Mouse (Mus musculus): ENCODE data around the gene Sprtn. TPM values are rescaled to one million over a fixed set of nuclear protein-coding genes. Genes with fewer than 3 reads are reported as not detected.

Gene Sprtn
- polyA plus RNA-seq, 1 experiment from 2014 or later: 7.1 TPM

DNA sequence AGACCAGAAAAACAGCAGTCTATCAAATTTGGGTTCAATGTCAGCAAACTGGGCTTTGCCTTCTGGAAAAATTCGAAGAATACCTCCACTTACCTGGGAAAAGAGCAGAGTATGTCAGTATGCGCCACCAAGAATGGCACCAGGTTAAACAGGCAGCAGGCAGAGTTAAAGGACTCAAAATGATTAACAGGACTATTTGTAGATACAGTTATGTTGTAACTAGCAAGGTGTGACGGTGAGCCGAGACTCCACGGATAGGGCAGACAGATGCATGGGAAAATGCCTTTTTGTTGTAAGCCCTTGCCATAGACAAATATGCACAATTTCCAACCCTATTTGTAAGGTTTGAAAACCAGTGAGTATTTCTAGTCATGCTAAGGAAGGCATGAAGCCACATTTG, 16.4 kb downstream of the Sprtn start:
- no peaks in the 10 kb centered on the region for H3K27me3 ChIP-seq (ENCODE audit: control insufficient read depth, insufficient read depth, low read length)
- peaks cover 19% of the 10 kb centered on the region for H3K4me1 ChIP-seq (ENCODE audit: control insufficient read depth, insufficient read depth, low read length)
- no peak overlapping the region for H3K4me2 ChIP-seq
- H3K36me3 ChIP-seq (ENCODE audit: control insufficient read depth, insufficient read depth, low read length): peaks cover 22% of the 10 kb centered on the region
- H3K9ac ChIP-seq (ENCODE audit: low read depth, low read length): no peak overlapping the region
- no peak overlapping the region for H3K27ac ChIP-seq (ENCODE audit: low read depth, low read length)
- ATAC-seq (replicated peaks; ENCODE audit: insufficient number of reproducible peaks, low FRiP score, low TSS enrichment): no peak
- H3K9me3 ChIP-seq (replicated peaks; ENCODE audit: control insufficient read depth, low read length): no peaks in the 10 kb centered on the region; the same call in 1 of the 2 replicates
- no peak overlapping the region for H3K4me3 ChIP-seq (ENCODE audit: low read depth, low read length)
- 97% methylated on average over 5 of the region's 5 CpGs for WGBS (ENCODE audit: insufficient replicate concordance)

DNA sequence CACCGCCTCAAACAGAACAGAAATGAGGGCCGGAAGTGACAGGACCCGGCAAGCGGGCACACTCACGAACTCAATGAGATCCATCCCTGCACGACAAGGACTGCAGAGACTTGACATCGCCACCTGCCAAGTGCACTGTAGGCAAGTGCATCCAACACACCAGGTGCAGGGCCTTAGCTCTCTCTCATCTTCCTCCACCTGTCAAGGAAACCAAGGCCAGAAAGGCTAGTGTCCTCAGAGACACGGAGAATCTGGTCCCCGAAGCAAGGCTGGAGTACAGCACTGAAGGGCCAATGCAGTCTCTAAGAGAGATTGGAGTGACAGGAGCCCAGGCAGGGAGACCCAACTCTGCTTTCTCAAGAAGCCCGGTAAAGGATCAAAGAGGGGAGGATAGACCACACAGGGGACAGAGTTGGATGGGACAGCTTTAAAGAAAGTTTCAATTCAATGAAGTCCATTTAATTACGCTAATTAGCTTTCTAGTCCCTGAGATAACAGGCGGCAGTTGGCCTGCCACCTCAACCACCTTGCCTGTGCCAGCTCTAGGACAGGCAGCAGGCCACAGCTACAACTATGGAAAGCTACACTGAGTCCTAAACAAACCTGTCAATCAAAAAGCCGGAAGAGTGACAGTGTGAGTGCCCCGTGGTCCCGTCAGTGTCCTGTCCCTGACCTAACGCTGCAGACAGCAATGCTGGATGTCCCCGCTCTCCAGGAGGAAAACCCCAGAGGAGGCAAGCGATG, 20.2 kb downstream of the Sprtn start:
- no peak overlapping the region for H3K9ac ChIP-seq (ENCODE audit: low read depth, low read length)
- ATAC-seq (replicated peaks; ENCODE audit: insufficient number of reproducible peaks, low FRiP score, low TSS enrichment): no peak
- no peaks in the 10 kb centered on the region; the same call in 1 of the 2 replicates for H3K9me3 ChIP-seq (replicated peaks; ENCODE audit: control insufficient read depth, low read length)
- H3K4me3 ChIP-seq (ENCODE audit: low read depth, low read length): no peak overlapping the region
- H3K27ac ChIP-seq (ENCODE audit: low read depth, low read length): no peak overlapping the region
- H3K36me3 ChIP-seq (ENCODE audit: control insufficient read depth, insufficient read depth, low read length): peaks cover 19% of the 10 kb centered on the region
- no peak overlapping the region for H3K4me2 ChIP-seq
- WGBS (ENCODE audit: insufficient replicate concordance): 75% methylated on average over 18 of the region's 18 CpGs
- H3K4me1 ChIP-seq (ENCODE audit: control insufficient read depth, insufficient read depth, low read length): peaks cover 35% of the 10 kb centered on the region
- H3K27me3 ChIP-seq (ENCODE audit: control insufficient read depth, insufficient read depth, low read length): no peaks in the 10 kb centered on the region

DNA sequence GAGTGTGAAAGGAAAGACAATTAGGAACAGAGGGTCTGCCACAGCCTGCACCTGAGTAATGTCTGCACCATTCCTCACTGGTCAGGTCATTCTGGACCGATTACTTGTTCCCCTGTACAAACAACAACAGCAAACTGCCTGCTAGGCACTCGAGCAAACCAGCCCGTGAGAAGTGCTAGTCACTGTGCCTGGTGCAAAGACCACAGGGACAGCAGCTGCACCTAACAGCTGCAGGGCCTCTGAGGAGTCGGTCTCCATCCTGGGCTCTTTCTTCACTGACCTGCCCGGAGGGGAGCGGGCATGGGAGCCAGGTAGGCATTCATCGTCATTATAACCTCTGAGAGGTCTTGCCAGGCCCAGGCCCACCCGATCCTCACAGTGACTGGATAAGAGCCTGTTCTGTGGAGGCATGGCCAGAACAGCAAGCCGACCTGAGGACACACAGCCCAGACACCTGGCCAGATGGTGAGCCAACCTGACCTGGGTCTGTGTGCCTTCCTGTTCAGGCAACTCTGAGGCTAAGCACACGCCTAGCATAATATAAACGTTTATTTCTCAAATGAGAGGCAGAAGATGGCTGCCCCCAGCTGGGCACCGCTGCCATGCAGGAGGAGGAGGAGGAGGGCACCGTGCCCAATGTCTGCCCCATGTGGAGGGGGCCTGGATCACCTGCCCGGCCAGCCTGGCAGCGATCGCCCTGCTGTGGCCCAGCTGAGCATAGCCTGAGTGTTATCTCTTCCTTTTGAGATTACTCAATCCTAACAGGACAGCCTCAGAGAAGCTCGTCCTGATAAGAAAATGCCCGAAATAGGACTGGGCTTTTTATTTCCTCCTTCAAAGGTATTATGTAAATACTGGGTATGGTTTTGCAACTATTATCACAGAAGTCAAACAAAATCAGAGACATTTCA, 23.9 kb downstream of the Sprtn start:
- H3K9me3 ChIP-seq (replicated peaks; ENCODE audit: control insufficient read depth, low read length): no peaks in the 10 kb centered on the region
- no peaks in the 10 kb centered on the region for H3K27me3 ChIP-seq (ENCODE audit: control insufficient read depth, insufficient read depth, low read length)
- no peak for ATAC-seq (replicated peaks; ENCODE audit: insufficient number of reproducible peaks, low FRiP score, low TSS enrichment)
- H3K4me3 ChIP-seq (ENCODE audit: low read depth, low read length): no peak overlapping the region
- no peaks in the 10 kb centered on the region for H3K36me3 ChIP-seq (ENCODE audit: control insufficient read depth, insufficient read depth, low read length)
- H3K9ac ChIP-seq (ENCODE audit: low read depth, low read length): no peak overlapping the region
- H3K27ac ChIP-seq (ENCODE audit: low read depth, low read length): no peak overlapping the region
- H3K4me2 ChIP-seq: peak overlapping the region; percentile 23; the same call in 1 of the 2 replicates
- 50% methylated on average over 18 of the region's 18 CpGs for WGBS (ENCODE audit: insufficient replicate concordance)
- peaks cover 44% of the 10 kb centered on the region for H3K4me1 ChIP-seq (ENCODE audit: control insufficient read depth, insufficient read depth, low read length)

DNA sequence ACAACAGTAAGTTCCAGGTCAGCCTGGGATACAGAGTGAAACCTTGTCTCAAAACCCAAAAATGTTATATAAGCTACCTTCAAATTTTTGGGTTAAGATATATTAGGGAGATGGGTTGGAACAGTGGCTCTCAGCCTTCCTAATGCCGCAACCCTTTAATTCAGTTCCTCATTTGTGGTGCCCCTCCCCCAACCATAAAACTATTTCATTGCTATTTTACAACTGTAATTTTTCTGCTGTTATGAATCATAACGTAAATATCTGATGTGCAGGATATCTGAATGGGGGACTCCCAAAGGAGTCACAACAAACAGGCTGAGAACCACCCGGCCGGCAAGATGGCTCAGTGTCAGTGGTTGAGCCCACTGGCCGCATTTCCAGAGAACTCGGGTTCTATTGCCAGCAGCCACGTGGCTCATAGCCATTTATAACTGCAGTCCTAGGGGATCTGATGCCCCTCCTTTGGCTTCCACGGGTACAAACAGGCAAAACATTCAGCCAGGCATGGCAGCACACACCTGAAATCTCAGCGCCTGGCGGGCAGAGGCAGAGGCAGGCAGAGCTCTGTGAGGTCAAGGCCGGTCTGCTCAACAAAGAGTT, 24.9 kb downstream of the Sprtn start:
- Histone ChIP-seq H3K4me1 (ENCODE audit: control insufficient read depth, insufficient read depth, low read length) (peaks cover 43% of the 10 kb centered on the region), H3K36me3 (ENCODE audit: control insufficient read depth, insufficient read depth, low read length) (no peaks in the 10 kb centered on the region), H3K27me3 (ENCODE audit: control insufficient read depth, insufficient read depth, low read length) (no peaks in the 10 kb centered on the region), H3K4me3 (ENCODE audit: low read depth, low read length) (no peak overlapping the region), H3K4me2 (no peak overlapping the region), H3K27ac (ENCODE audit: low read depth, low read length) (no peak overlapping the region), H3K9me3 (replicated peaks; ENCODE audit: control insufficient read depth, low read length) (no peaks in the 10 kb centered on the region), H3K9ac (ENCODE audit: low read depth, low read length) (no peak overlapping the region)
- WGBS (ENCODE audit: insufficient replicate concordance): 77% methylated on average over 11 of the region's 11 CpGs
- ATAC-seq (replicated peaks; ENCODE audit: insufficient number of reproducible peaks, low FRiP score, low TSS enrichment): no peak

DNA sequence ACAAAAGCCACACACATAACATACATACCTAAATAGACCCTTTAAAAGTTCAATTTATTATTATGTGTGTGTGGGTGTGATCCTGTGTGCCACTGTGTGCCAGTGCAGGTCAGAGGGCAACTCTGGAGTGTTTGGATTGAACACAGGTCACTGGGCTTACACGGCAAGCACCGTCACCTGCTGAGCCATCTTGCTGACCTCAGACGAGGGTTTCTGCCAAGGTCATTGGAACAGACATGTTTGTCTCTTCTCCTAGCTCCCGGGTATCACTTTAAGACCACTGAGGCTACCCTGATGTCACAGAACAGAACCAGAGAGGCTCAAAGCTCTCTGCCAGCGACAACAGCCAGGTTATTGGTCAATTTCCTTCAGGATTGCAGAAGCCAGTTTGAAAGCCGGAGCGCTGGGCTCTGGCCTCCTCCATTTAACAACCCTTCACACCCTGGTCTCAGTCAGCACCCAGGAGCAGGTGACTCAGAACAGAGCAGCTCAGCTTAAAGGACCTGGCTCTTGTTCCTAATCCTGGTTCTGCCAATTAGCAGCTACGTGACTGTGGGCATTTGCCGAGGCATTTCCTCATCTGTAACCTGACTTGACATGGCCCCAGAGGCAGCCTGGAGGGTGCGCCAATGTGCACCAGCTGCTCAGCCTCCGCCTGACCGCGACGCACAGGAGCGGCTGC, 26.4 kb downstream of the Sprtn start:
- Histone ChIP-seq H3K4me3 (ENCODE audit: low read depth, low read length) (no peak overlapping the region), H3K4me1 (ENCODE audit: control insufficient read depth, insufficient read depth, low read length) (peaks cover 48% of the 10 kb centered on the region), H3K27ac (ENCODE audit: low read depth, low read length) (no peak overlapping the region), H3K4me2 (no peak overlapping the region), H3K27me3 (ENCODE audit: control insufficient read depth, insufficient read depth, low read length) (no peaks in the 10 kb centered on the region), H3K9me3 (replicated peaks; ENCODE audit: control insufficient read depth, low read length) (no peaks in the 10 kb centered on the region), H3K9ac (ENCODE audit: low read depth, low read length) (no peak overlapping the region), H3K36me3 (ENCODE audit: control insufficient read depth, insufficient read depth, low read length) (no peaks in the 10 kb centered on the region)
- WGBS (ENCODE audit: insufficient replicate concordance): 83% methylated on average over 15 of the region's 15 CpGs
- no peak for ATAC-seq (replicated peaks; ENCODE audit: insufficient number of reproducible peaks, low FRiP score, low TSS enrichment)

DNA sequence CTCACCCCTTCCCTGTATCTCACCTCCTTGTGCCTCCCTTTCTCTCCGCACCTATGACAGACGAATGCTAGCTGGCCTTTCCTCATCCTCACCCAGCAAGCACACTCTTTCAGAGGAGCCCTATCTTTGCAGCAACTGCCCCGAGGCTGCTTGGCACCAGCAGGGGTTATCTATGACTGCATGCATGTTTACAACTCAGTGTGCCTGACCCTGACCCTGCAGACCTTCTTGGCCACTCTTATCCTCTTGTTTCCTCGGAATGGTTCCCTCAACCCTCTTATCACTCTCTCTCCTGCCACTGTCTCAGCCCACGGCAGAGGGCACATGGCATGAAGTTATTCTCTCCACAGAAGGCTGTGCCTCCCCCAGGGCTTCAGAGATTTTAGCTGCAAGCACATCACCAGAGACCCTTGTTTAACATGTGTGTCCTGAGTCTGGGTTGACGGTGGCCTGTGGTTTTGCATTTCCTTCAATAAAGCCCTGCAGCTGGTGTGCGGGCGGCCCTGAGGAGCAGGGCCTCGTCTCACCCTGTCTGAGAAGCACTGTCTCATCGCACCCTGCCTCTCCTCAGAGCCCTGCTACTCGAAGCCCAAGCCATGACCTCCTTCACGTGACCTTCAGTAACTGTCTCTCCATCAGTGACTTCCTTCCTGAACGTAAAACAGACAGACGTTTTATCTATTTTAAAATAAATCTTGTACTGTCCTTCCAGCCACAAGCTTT, 28.0 kb downstream of the Sprtn start:
- no peak overlapping the region for H3K4me2 ChIP-seq
- H3K4me1 ChIP-seq (ENCODE audit: control insufficient read depth, insufficient read depth, low read length): peaks cover 60% of the 10 kb centered on the region
- peak overlapping the region; percentile 70 for H3K27ac ChIP-seq (ENCODE audit: low read depth, low read length)
- 35% methylated on average over 14 of the region's 14 CpGs for WGBS (ENCODE audit: insufficient replicate concordance)
- no peak overlapping the region for H3K9ac ChIP-seq (ENCODE audit: low read depth, low read length)
- ATAC-seq (replicated peaks; ENCODE audit: insufficient number of reproducible peaks, low FRiP score, low TSS enrichment): no peak
- H3K9me3 ChIP-seq (replicated peaks; ENCODE audit: control insufficient read depth, low read length): no peaks in the 10 kb centered on the region
- no peaks in the 10 kb centered on the region for H3K27me3 ChIP-seq (ENCODE audit: control insufficient read depth, insufficient read depth, low read length)
- H3K36me3 ChIP-seq (ENCODE audit: control insufficient read depth, insufficient read depth, low read length): 0 out of 2 replicates have a peak, but pooled peaks cover 2% of the 10 kb centered on the region
- H3K4me3 ChIP-seq (ENCODE audit: low read depth, low read length): no peak overlapping the region

DNA sequence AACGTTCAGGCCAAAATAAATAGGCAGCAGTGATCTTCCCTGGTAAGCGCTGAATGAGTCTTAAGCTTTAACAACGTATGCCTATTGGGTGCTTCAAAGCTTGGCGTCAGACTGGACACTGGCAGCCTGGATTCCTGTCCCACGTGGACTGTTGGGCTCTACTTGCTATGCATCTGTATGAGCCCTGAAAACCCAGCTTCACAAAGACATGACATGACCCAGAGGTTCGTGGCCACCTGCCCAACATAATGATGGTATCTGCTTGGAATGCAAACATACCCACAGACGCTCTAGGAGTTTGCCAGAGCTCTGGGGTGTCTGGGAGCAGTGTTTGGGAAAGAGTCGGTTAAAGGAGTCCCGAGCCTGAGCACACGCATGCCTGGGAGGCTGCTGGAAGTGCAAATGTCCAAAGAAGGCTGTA, 28.7 kb downstream of the Sprtn start:
- H3K4me2 ChIP-seq: 0 out of 2 replicates have a peak overlapping the region, but pooled peaks have one; percentile 20
- no peaks in the 10 kb centered on the region for H3K27me3 ChIP-seq (ENCODE audit: control insufficient read depth, insufficient read depth, low read length)
- H3K4me3 ChIP-seq (ENCODE audit: low read depth, low read length): no peak overlapping the region
- no peak overlapping the region for H3K9ac ChIP-seq (ENCODE audit: low read depth, low read length)
- H3K36me3 ChIP-seq (ENCODE audit: control insufficient read depth, insufficient read depth, low read length): 0 out of 2 replicates have a peak, but pooled peaks cover 2% of the 10 kb centered on the region
- H3K9me3 ChIP-seq (replicated peaks; ENCODE audit: control insufficient read depth, low read length): no peaks in the 10 kb centered on the region
- ATAC-seq (replicated peaks; ENCODE audit: insufficient number of reproducible peaks, low FRiP score, low TSS enrichment): peak; percentile 31; the same call in 1 of the 2 replicates
- H3K27ac ChIP-seq (ENCODE audit: low read depth, low read length): peak overlapping the region; percentile 70
- WGBS (ENCODE audit: insufficient replicate concordance): 36% methylated on average over 10 of the region's 10 CpGs
- peaks cover 59% of the 10 kb centered on the region for H3K4me1 ChIP-seq (ENCODE audit: control insufficient read depth, insufficient read depth, low read length)
